Comparison of ENCODE assay signal across 12 mouse cellular contexts in the genomic region with DNA sequence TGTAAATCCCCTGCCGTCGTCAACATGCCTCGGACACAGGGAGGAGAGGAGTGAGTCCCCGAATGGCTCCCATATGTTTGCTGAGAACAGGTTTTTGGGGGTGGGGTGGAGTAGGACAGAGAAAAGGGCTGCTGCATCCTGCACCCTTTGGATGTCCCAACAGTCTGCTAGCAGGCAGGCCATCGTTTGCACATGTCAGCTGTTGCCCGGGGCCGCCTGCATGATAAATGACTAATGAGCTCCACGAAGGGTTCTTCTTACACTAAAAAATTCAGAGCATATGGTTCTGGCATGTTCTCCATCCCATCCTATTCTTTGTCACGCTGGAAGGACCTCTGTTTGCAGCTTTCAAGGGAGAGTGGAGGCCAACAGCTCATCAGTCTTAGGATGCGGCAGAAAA. TPM values are rescaled to one million over a fixed set of nuclear protein-coding genes. Genes with fewer than 3 reads are reported as not detected.
DNase-seq lines count a peak whose midpoint lies in the region; ATAC-seq and TF ChIP-seq lines count a peak whose summit lies in the region.
"Had no signal": no experiment of that assay in that cellular context is flagged by ENCODE, and none has a peak within 500 bp of the region (broad histone marks: within the 10 kb centered on the region; RNA-seq: fewer than 3 reads in every experiment).

No protein-coding gene starts in this region.

- WGBS in heart, postnatal 0 days = 70% methylated on average over 10 of the region's 10 CpGs
- 45% methylated on average over 10 of the region's 10 CpGs for WGBS in midbrain, postnatal 0 days
- WGBS in midbrain, embryonic 16.5 days = 43% methylated on average over 10 of the region's 10 CpGs
- WGBS in intestine, embryonic 16.5 days = 34% methylated on average over 10 of the region's 10 CpGs
- 24% methylated on average over 10 of the region's 10 CpGs for WGBS in stomach, postnatal 0 days

- H3K27ac ChIP-seq in heart, postnatal 0 days (ENCODE audit: low read depth) = peak overlapping the region; percentile 51
- no peak overlapping the region for H3K27ac ChIP-seq in midbrain, postnatal 0 days (ENCODE audit: low read depth, low read length)
- no peak overlapping the region for H3K27ac ChIP-seq in midbrain, embryonic 16.5 days (ENCODE audit: low read length)
- peak overlapping the region; percentile 34; the same call in 1 of the 2 replicates for H3K27ac ChIP-seq in intestine, embryonic 16.5 days (ENCODE audit: low read length)
- H3K27ac ChIP-seq in stomach, postnatal 0 days (replicated peaks) = no peak overlapping the region

- H3K4me2 ChIP-seq in heart, postnatal 0 days (ENCODE audit: low read depth, low read length) = no peak overlapping the region
- no peak overlapping the region for H3K4me2 ChIP-seq in midbrain, postnatal 0 days (ENCODE audit: low read depth, low read length, poor library complexity, severe bottlenecking)
- no peak overlapping the region for H3K4me2 ChIP-seq in midbrain, embryonic 16.5 days (ENCODE audit: low read length)
- no peak overlapping the region for H3K4me2 ChIP-seq in intestine, embryonic 16.5 days (ENCODE audit: low read depth, low read length)
- no peak overlapping the region for H3K4me2 ChIP-seq in stomach, postnatal 0 days (replicated peaks; ENCODE audit: low read depth)

- intact Hi-C loops in gastrocnemius, postnatal 36 days (cut with DNase I) = no loop called here

- no peaks in the 10 kb centered on the region for H3K27me3 ChIP-seq in heart, postnatal 0 days (ENCODE audit: control insufficient read depth, insufficient read depth, low read length)
- no peaks in the 10 kb centered on the region for H3K27me3 ChIP-seq in midbrain, postnatal 0 days (ENCODE audit: insufficient read depth, low read length)
- H3K27me3 ChIP-seq in midbrain, embryonic 16.5 days (ENCODE audit: control insufficient read depth, insufficient read depth, low read depth, low read length) = no peaks in the 10 kb centered on the region
- no peaks in the 10 kb centered on the region for H3K27me3 ChIP-seq in intestine, embryonic 16.5 days (replicated peaks; ENCODE audit: control insufficient read depth, insufficient read depth, low read length)
- H3K27me3 ChIP-seq in stomach, postnatal 0 days (ENCODE audit: control insufficient read depth, insufficient read depth, low read length) = no peaks in the 10 kb centered on the region
- H3K27me3 ChIP-seq: CH12.LX had no signal

- H3K9me3 ChIP-seq in heart, postnatal 0 days (replicated peaks; ENCODE audit: control insufficient read depth, low read length) = no peaks in the 10 kb centered on the region
- no peaks in the 10 kb centered on the region for H3K9me3 ChIP-seq in midbrain, postnatal 0 days (ENCODE audit: low read length)
- no peaks in the 10 kb centered on the region for H3K9me3 ChIP-seq in midbrain, embryonic 16.5 days (replicated peaks; ENCODE audit: control insufficient read depth, low read length, poor library complexity, severe bottlenecking)
- no peaks in the 10 kb centered on the region for H3K9me3 ChIP-seq in intestine, embryonic 16.5 days (ENCODE audit: control insufficient read depth, low read length)
- no peaks in the 10 kb centered on the region for H3K9me3 ChIP-seq in stomach, postnatal 0 days (ENCODE audit: control insufficient read depth, low read length)
- H3K9me3 ChIP-seq: megakaryocyte, embryonic 14.5 days had no signal

- TF ChIP-seq CTCF in heart, postnatal 0 days (IDR thresholded peaks at IDR 0.05; ENCODE audit: low read depth) = no peak
- TF ChIP-seq CTCF in midbrain, postnatal 0 days (IDR thresholded peaks at IDR 0.05) = no peak
- TF ChIP-seq CTCF in stomach, postnatal 0 days (IDR thresholded peaks at IDR 0.05; ENCODE audit: low read depth) = no peak

- H3K4me3 ChIP-seq in heart, postnatal 0 days (ENCODE audit: low read depth, low read length) = no peak overlapping the region
- no peak overlapping the region for H3K4me3 ChIP-seq in midbrain, postnatal 0 days (ENCODE audit: low read depth, low read length)
- no peak overlapping the region for H3K4me3 ChIP-seq in midbrain, embryonic 16.5 days (ENCODE audit: low read depth, low read length)
- no peak overlapping the region for H3K4me3 ChIP-seq in intestine, embryonic 16.5 days (ENCODE audit: low read length)
- no peak overlapping the region for H3K4me3 ChIP-seq in stomach, postnatal 0 days (ENCODE audit: low read depth, low read length)
- H3K4me3 ChIP-seq: megakaryocyte, embryonic 14.5 days had no signal

- no peaks in the 10 kb centered on the region for H3K36me3 ChIP-seq in heart, postnatal 0 days (replicated peaks; ENCODE audit: control insufficient read depth, insufficient read depth, low read length)
- H3K36me3 ChIP-seq in midbrain, postnatal 0 days (ENCODE audit: insufficient read depth, low read length) = no peaks in the 10 kb centered on the region
- no peaks in the 10 kb centered on the region for H3K36me3 ChIP-seq in midbrain, embryonic 16.5 days (ENCODE audit: control insufficient read depth, insufficient read depth, low read length)
- no peaks in the 10 kb centered on the region for H3K36me3 ChIP-seq in intestine, embryonic 16.5 days (ENCODE audit: control insufficient read depth, insufficient read depth, low read length)
- H3K36me3 ChIP-seq in stomach, postnatal 0 days (ENCODE audit: control insufficient read depth, insufficient read depth, low read length) = no peaks in the 10 kb centered on the region

- no peak for TF ChIP-seq EP300 in heart, postnatal 0 days (IDR thresholded peaks at IDR 0.05; ENCODE audit: low read depth)
- TF ChIP-seq EP300 in stomach, postnatal 0 days (optimal IDR thresholded peaks at IDR 0.05) = no peak

- no peak overlapping the region for H3K9ac ChIP-seq in heart, postnatal 0 days (replicated peaks; ENCODE audit: low read depth, low read length)
- H3K9ac ChIP-seq in midbrain, postnatal 0 days (replicated peaks; ENCODE audit: low read length, poor library complexity, severe bottlenecking) = no peak overlapping the region
- H3K9ac ChIP-seq in midbrain, embryonic 16.5 days (ENCODE audit: low read depth, low read length) = no peak overlapping the region
- H3K9ac ChIP-seq in intestine, embryonic 16.5 days (ENCODE audit: low read depth, low read length) = no peak overlapping the region
- no peak overlapping the region; the same call in 1 of the 2 replicates for H3K9ac ChIP-seq in stomach, postnatal 0 days (ENCODE audit: low read length)

- peaks cover 11% of the 10 kb centered on the region for H3K4me1 ChIP-seq in heart, postnatal 0 days (ENCODE audit: control insufficient read depth, insufficient read depth)
- 0 out of 2 replicates have a peak, but pooled peaks cover 4% of the 10 kb centered on the region for H3K4me1 ChIP-seq in midbrain, postnatal 0 days (ENCODE audit: insufficient read depth, low read length)
- no peaks in the 10 kb centered on the region for H3K4me1 ChIP-seq in midbrain, embryonic 16.5 days (ENCODE audit: control insufficient read depth, insufficient read depth, low read length)
- no peaks in the 10 kb centered on the region for H3K4me1 ChIP-seq in intestine, embryonic 16.5 days (ENCODE audit: control insufficient read depth, insufficient read depth, low read length)
- peaks cover 2% of the 10 kb centered on the region; the same call in 1 of the 2 replicates for H3K4me1 ChIP-seq in stomach, postnatal 0 days (replicated peaks; ENCODE audit: control insufficient read depth, insufficient read depth)

- ATAC-seq in heart, postnatal 0 days (ENCODE audit: insufficient read depth, low read depth) = no peak
- ATAC-seq in midbrain, postnatal 0 days (ENCODE audit: low FRiP score) = no peak
- no peak for ATAC-seq in midbrain, embryonic 16.5 days
- ATAC-seq in intestine, embryonic 16.5 days = 0 out of 2 replicates have a peak, but pooled peaks have one; percentile 26
- peak; percentile 64; the same call in 1 of the 2 replicates for ATAC-seq in stomach, postnatal 0 days (ENCODE audit: low FRiP score, low TSS enrichment)

- no peak for DNase-seq in heart, postnatal 0 days (ENCODE audit: low spot score)
- DNase-seq in heart, postnatal 4 days = no peak
- peak; percentile 24 for DNase-seq in midbrain, postnatal 0 days (ENCODE audit: low spot score)
- DNase-seq in stomach, postnatal 0 days (ENCODE audit: low spot score) = no peak
- DNase-seq in gastrocnemius, postnatal 36 days = no peak
- DNase-seq in natural killer cell, adult 2 months (ENCODE audit: low spot score in 2 of 2) = no peak
- DNase-seq: right cerebral cortex, postnatal 4 days; thymus, postnatal 25 days had no signal

RNA-seq across cellular contexts. Expression of a gene that starts 33.2 kb away (rescaled TPM):
- total RNA-seq in heart, postnatal 0 days (2014; rRNA removed; ENCODE audit: low replicate concordance) = 69.3 and 77.9 TPM in 2 replicates
- 10.3 and 13.2 TPM in 2 replicates for polyA plus RNA-seq in heart, postnatal 0 days (2015; fragmentation: Nextera tagmentation; extraction: Ambion mirVana)
- 100 to 1,000 TPM; 196 to 207 TPM for total RNA-seq in heart, postnatal 4 days (2021)
- total RNA-seq in midbrain, postnatal 0 days (2014; rRNA removed) = 78.0 and 84.2 TPM in 2 replicates
- 16.8 and 23.0 TPM in 2 replicates for polyA plus RNA-seq in midbrain, postnatal 0 days (2015; fragmentation: Nextera tagmentation; extraction: Ambion mirVana)
- 27.3 and 33.5 TPM in 2 replicates for polyA plus RNA-seq in midbrain, embryonic 16.5 days (2015; fragmentation: Nextera tagmentation; extraction: Ambion mirVana)
- 7.0 and 8.9 TPM in 2 replicates for polyA plus RNA-seq in intestine, embryonic 16.5 days (2015; fragmentation: Nextera tagmentation; extraction: Ambion mirVana)
- 8.4 and 8.5 TPM in 2 replicates for polyA plus RNA-seq in stomach, postnatal 0 days (2015; fragmentation: Nextera tagmentation; extraction: Ambion mirVana)
- 10 to 100 TPM; 50.1 to 69.1 TPM for total RNA-seq in gastrocnemius, postnatal 36 days (2021)

Comparison
In these comparisons a context has a peak if more than half of its experiments do, and no peak if none do; other contexts are left out.
1. ATAC-seq: peak in intestine, embryonic 16.5 days (single experiment) and stomach, postnatal 0 days (single experiment); none in heart, postnatal 0 days (single experiment), midbrain, postnatal 0 days (single experiment) and midbrain, embryonic 16.5 days (single experiment).
2. H3K27ac ChIP-seq: peak in heart, postnatal 0 days (single experiment) and intestine, embryonic 16.5 days (single experiment); none in midbrain, postnatal 0 days (single experiment), midbrain, embryonic 16.5 days (single experiment) and stomach, postnatal 0 days (single experiment).